8 mouse cellular contexts compared by ENCODE assay signal in the genomic region with DNA sequence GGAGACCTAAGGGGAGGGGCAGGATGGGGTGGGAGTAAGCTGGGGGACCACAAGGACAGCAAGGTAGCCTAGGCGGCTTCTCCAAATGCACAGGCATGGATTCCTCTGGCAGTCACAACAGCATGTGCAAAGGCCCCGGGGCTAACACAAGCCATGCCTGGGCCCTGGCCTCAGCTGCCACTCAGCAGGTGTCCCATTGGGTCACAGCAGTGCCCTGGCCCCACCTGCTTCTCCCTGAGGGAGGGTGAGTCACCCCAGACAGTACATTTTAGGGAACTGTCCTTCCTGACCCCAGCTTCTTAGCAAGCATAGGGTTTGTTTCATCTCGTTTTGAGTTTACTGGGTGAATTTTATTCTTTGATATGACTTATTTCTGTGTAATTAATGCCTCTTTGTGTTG. TPM values are rescaled to one million over a fixed set of nuclear protein-coding genes. Genes with fewer than 3 reads are reported as not detected.
DNase-seq lines count a peak whose midpoint lies in the region; ATAC-seq and TF ChIP-seq lines count a peak whose summit lies in the region.

No protein-coding gene starts in this region.

- no peak for TF ChIP-seq CTCF in liver, postnatal 0 days (IDR thresholded peaks at IDR 0.05; ENCODE audit: low read depth)

- H3K9me3 ChIP-seq in liver, embryonic 13.5 days (replicated peaks) = no peaks in the 10 kb centered on the region
- no peaks in the 10 kb centered on the region for H3K9me3 ChIP-seq in liver, postnatal 0 days (ENCODE audit: low read length)
- no peaks in the 10 kb centered on the region for H3K9me3 ChIP-seq in embryonic facial prominence, embryonic 15.5 days (replicated peaks)
- no peaks in the 10 kb centered on the region for H3K9me3 ChIP-seq in neural tube, embryonic 12.5 days

- peak overlapping the region; percentile 36; the same call in 1 of the 2 replicates for H3K4me2 ChIP-seq in liver, embryonic 13.5 days
- H3K4me2 ChIP-seq in liver, postnatal 0 days (ENCODE audit: low read depth, low read length) = no peak overlapping the region
- peak overlapping the region; percentile 44 for H3K4me2 ChIP-seq in embryonic facial prominence, embryonic 15.5 days (replicated peaks)
- H3K4me2 ChIP-seq in neural tube, embryonic 12.5 days (replicated peaks) = 0 out of 2 replicates have a peak overlapping the region, but pooled peaks have one; percentile 38

- no peak overlapping the region for H3K4me3 ChIP-seq in liver, embryonic 13.5 days (replicated peaks)
- H3K4me3 ChIP-seq in liver, postnatal 0 days (ENCODE audit: low read depth, low read length) = no peak overlapping the region
- peak overlapping the region; percentile 17; the same call in 1 of the 2 replicates for H3K4me3 ChIP-seq in embryonic facial prominence, embryonic 15.5 days (replicated peaks)
- no peak overlapping the region for H3K4me3 ChIP-seq in neural tube, embryonic 12.5 days

- WGBS in liver, embryonic 13.5 days (ENCODE audit: insufficient replicate concordance) = 61% methylated on average over 3 of the region's 3 CpGs
- 58% methylated on average over 3 of the region's 3 CpGs for WGBS in liver, postnatal 0 days (ENCODE audit: insufficient replicate concordance)
- 54% methylated on average over 3 of the region's 3 CpGs for WGBS in embryonic facial prominence, embryonic 15.5 days
- WGBS in neural tube, embryonic 12.5 days = 73% methylated on average over 3 of the region's 3 CpGs

- H3K27ac ChIP-seq in liver, embryonic 13.5 days = peak overlapping the region; percentile 13; the same call in 1 of the 2 replicates
- H3K27ac ChIP-seq in liver, postnatal 0 days (ENCODE audit: low read depth) = no peak overlapping the region
- peak overlapping the region; percentile 69 for H3K27ac ChIP-seq in embryonic facial prominence, embryonic 15.5 days (replicated peaks)
- no peak overlapping the region for H3K27ac ChIP-seq in neural tube, embryonic 12.5 days

- DNase-seq in adrenal gland, postnatal 10 days = peak; percentile 38
- DNase-seq in adrenal gland, postnatal 4 days (ENCODE audit: low spot score in 2 of 2) = no peak
- DNase-seq in liver, embryonic 13.5 days = no peak
- DNase-seq in liver, postnatal 0 days = no peak
- no peak for DNase-seq in left cerebral cortex, adult 8-10 months (ENCODE audit: low spot score in 2 of 2)
- no peak for DNase-seq in urinary bladder, postnatal 14 days (ENCODE audit: low spot score)

- no peak for TF ChIP-seq EP300 in liver, postnatal 0 days (IDR thresholded peaks at IDR 0.05; ENCODE audit: low read depth)

- ATAC-seq in liver, embryonic 13.5 days (ENCODE audit: low read depth) = no peak
- ATAC-seq in liver, postnatal 0 days = no peak
- no peak for ATAC-seq in embryonic facial prominence, embryonic 15.5 days (ENCODE audit: insufficient number of reproducible peaks, low FRiP score, low TSS enrichment, low read depth)
- 0 out of 2 replicates have a peak, but pooled peaks have one; percentile 11 for ATAC-seq in neural tube, embryonic 12.5 days (ENCODE audit: low FRiP score, low read depth)

- H3K4me1 ChIP-seq in liver, embryonic 13.5 days (replicated peaks) = peaks cover 50% of the 10 kb centered on the region
- H3K4me1 ChIP-seq in liver, postnatal 0 days (ENCODE audit: insufficient read depth) = peaks cover 29% of the 10 kb centered on the region
- peaks cover 22% of the 10 kb centered on the region for H3K4me1 ChIP-seq in embryonic facial prominence, embryonic 15.5 days
- H3K4me1 ChIP-seq in neural tube, embryonic 12.5 days = peaks cover 12% of the 10 kb centered on the region; the same call in 1 of the 2 replicates

- peaks cover 27% of the 10 kb centered on the region for H3K36me3 ChIP-seq in liver, embryonic 13.5 days
- H3K36me3 ChIP-seq in liver, postnatal 0 days (replicated peaks; ENCODE audit: insufficient read depth, low read length) = peaks cover 10% of the 10 kb centered on the region
- peaks cover 25% of the 10 kb centered on the region for H3K36me3 ChIP-seq in embryonic facial prominence, embryonic 15.5 days
- H3K36me3 ChIP-seq in neural tube, embryonic 12.5 days = peaks cover 26% of the 10 kb centered on the region

- peak overlapping the region; percentile 50 for H3K9ac ChIP-seq in liver, embryonic 13.5 days
- H3K9ac ChIP-seq in liver, postnatal 0 days (replicated peaks) = no peak overlapping the region
- no peak overlapping the region for H3K9ac ChIP-seq in embryonic facial prominence, embryonic 15.5 days
- H3K9ac ChIP-seq in neural tube, embryonic 12.5 days = 0 out of 2 replicates have a peak overlapping the region, but pooled peaks have one; percentile 44

- H3K27me3 ChIP-seq in liver, embryonic 13.5 days = peaks cover 12% of the 10 kb centered on the region
- H3K27me3 ChIP-seq in liver, postnatal 0 days (ENCODE audit: insufficient read depth, low read length) = no peaks in the 10 kb centered on the region
- no peaks in the 10 kb centered on the region for H3K27me3 ChIP-seq in embryonic facial prominence, embryonic 15.5 days
- no peaks in the 10 kb centered on the region for H3K27me3 ChIP-seq in neural tube, embryonic 12.5 days (replicated peaks)

RNA-seq across cellular contexts. Expression of a gene that starts 9.6 kb away (rescaled TPM):
- 10 to 100 TPM; 91.5 to 94.7 TPM for total RNA-seq in adrenal gland, postnatal 10 days (2021)
- total RNA-seq in adrenal gland, postnatal 4 days (2021) = 10 to 100 TPM; 96.6 to 99.0 TPM
- polyA plus RNA-seq in liver, embryonic 13.5 days (2015; fragmentation: Nextera tagmentation; extraction: Ambion mirVana) = 185 and 200 TPM in 2 replicates
- 98.5 and 103 TPM in 2 replicates for polyA plus RNA-seq in liver, postnatal 0 days (2015; fragmentation: Nextera tagmentation; extraction: Ambion mirVana)
- 243 and 244 TPM in 2 replicates for polyA plus RNA-seq in embryonic facial prominence, embryonic 15.5 days (2015; fragmentation: Nextera tagmentation; extraction: Ambion mirVana)
- polyA plus RNA-seq in neural tube, embryonic 12.5 days (2016; fragmentation: Nextera tagmentation; extraction: Ambion mirVana) = 264 and 277 TPM in 2 replicates
- total RNA-seq in left cerebral cortex, adult 8-10 months (2022) = 10 to 100 TPM; 61.5 to 65.0 (median 63.0) TPM

RNA-seq across cellular contexts. Expression of a gene that starts 16.1 kb away (rescaled TPM):
- total RNA-seq in adrenal gland, postnatal 10 days (2021) = 100 to 1,000 TPM; 149 to 185 TPM
- total RNA-seq in adrenal gland, postnatal 4 days (2021) = 100 to 1,000 TPM; 185 to 195 TPM
- polyA plus RNA-seq in liver, embryonic 13.5 days (2015; fragmentation: Nextera tagmentation; extraction: Ambion mirVana) = 17.9 and 22.0 TPM in 2 replicates
- 19.6 and 38.4 TPM in 2 replicates for polyA plus RNA-seq in liver, postnatal 0 days (2015; fragmentation: Nextera tagmentation; extraction: Ambion mirVana)
- polyA plus RNA-seq in embryonic facial prominence, embryonic 15.5 days (2015; fragmentation: Nextera tagmentation; extraction: Ambion mirVana) = 97.7 and 99.6 TPM in 2 replicates
- polyA plus RNA-seq in neural tube, embryonic 12.5 days (2016; fragmentation: Nextera tagmentation; extraction: Ambion mirVana) = 248 and 267 TPM in 2 replicates
- 100 to 1,000 TPM; 206 to 222 (median 214) TPM for total RNA-seq in left cerebral cortex, adult 8-10 months (2022)

RNA-seq across cellular contexts. Expression of a gene that starts 20.6 kb away (rescaled TPM):
- total RNA-seq in adrenal gland, postnatal 10 days (2021) = under 1 TPM; 0.15 to 0.30 TPM
- under 1 TPM; 0.14 to 0.25 TPM for total RNA-seq in adrenal gland, postnatal 4 days (2021)
- polyA plus RNA-seq in liver, embryonic 13.5 days (2015; fragmentation: Nextera tagmentation; extraction: Ambion mirVana) = not detected in 2 replicates
- 0.02 TPM in 1 of 2 replicates, not detected in the other for polyA plus RNA-seq in liver, postnatal 0 days (2015; fragmentation: Nextera tagmentation; extraction: Ambion mirVana)
- polyA plus RNA-seq in embryonic facial prominence, embryonic 15.5 days (2015; fragmentation: Nextera tagmentation; extraction: Ambion mirVana) = 0.03 and 0.04 TPM in 2 replicates
- 0.06 and 0.16 TPM in 2 replicates for polyA plus RNA-seq in neural tube, embryonic 12.5 days (2016; fragmentation: Nextera tagmentation; extraction: Ambion mirVana)
- under 1 TPM in 1 of 4 experiments, not detected in 3; 0.07 TPM for total RNA-seq in left cerebral cortex, adult 8-10 months (2022)

RNA-seq across cellular contexts. Expression of a gene that starts 22.5 kb away (rescaled TPM):
- total RNA-seq in adrenal gland, postnatal 10 days (2021) = 10 to 100 TPM; 65.7 to 80.6 TPM
- 10 to 100 TPM; 62.1 to 76.0 TPM for total RNA-seq in adrenal gland, postnatal 4 days (2021)
- polyA plus RNA-seq in liver, embryonic 13.5 days (2015; fragmentation: Nextera tagmentation; extraction: Ambion mirVana) = 17.9 and 19.5 TPM in 2 replicates
- polyA plus RNA-seq in liver, postnatal 0 days (2015; fragmentation: Nextera tagmentation; extraction: Ambion mirVana) = 31.0 and 32.2 TPM in 2 replicates
- 52.1 and 56.6 TPM in 2 replicates for polyA plus RNA-seq in embryonic facial prominence, embryonic 15.5 days (2015; fragmentation: Nextera tagmentation; extraction: Ambion mirVana)
- polyA plus RNA-seq in neural tube, embryonic 12.5 days (2016; fragmentation: Nextera tagmentation; extraction: Ambion mirVana) = 181 and 188 TPM in 2 replicates
- total RNA-seq in left cerebral cortex, adult 8-10 months (2022) = 10 to 100 TPM; 11.2 to 17.0 (median 13.4) TPM

RNA-seq across cellular contexts. Expression of a gene that starts 35.7 kb away (rescaled TPM):
- not detected for total RNA-seq in adrenal gland, postnatal 10 days (2021)
- total RNA-seq in adrenal gland, postnatal 4 days (2021) = not detected
- polyA plus RNA-seq in liver, embryonic 13.5 days (2015; fragmentation: Nextera tagmentation; extraction: Ambion mirVana) = 0.14 TPM in 1 of 2 replicates, not detected in the other
- polyA plus RNA-seq in liver, postnatal 0 days (2015; fragmentation: Nextera tagmentation; extraction: Ambion mirVana) = 0.22 and 0.25 TPM in 2 replicates
- not detected in 2 replicates for polyA plus RNA-seq in embryonic facial prominence, embryonic 15.5 days (2015; fragmentation: Nextera tagmentation; extraction: Ambion mirVana)
- not detected in 2 replicates for polyA plus RNA-seq in neural tube, embryonic 12.5 days (2016; fragmentation: Nextera tagmentation; extraction: Ambion mirVana)
- not detected for total RNA-seq in left cerebral cortex, adult 8-10 months (2022)

Comparison
In these comparisons a context has a peak if more than half of its experiments do, and no peak if none do; other contexts are left out.
1. H3K27ac ChIP-seq: peak in liver, embryonic 13.5 days (single experiment) and embryonic facial prominence, embryonic 15.5 days (single experiment); none in liver, postnatal 0 days (single experiment) and neural tube, embryonic 12.5 days (single experiment).
2. H3K9ac ChIP-seq: peak in liver, embryonic 13.5 days (single experiment) and neural tube, embryonic 12.5 days (single experiment); none in liver, postnatal 0 days (single experiment) and embryonic facial prominence, embryonic 15.5 days (single experiment).